Mouse (Mus musculus): Measurements from ENCODE around the gene Phf1. TPM values are rescaled to one million over a fixed set of nuclear protein-coding genes. Genes with fewer than 3 reads are reported as not detected.
A peak's percentile ranks its signal among the peaks of the same experiment; 100 is the strongest.

The Phf1 gene
- polyA plus RNA-seq, 1 experiment from 2014 or later: 2.5 TPM

DNA sequence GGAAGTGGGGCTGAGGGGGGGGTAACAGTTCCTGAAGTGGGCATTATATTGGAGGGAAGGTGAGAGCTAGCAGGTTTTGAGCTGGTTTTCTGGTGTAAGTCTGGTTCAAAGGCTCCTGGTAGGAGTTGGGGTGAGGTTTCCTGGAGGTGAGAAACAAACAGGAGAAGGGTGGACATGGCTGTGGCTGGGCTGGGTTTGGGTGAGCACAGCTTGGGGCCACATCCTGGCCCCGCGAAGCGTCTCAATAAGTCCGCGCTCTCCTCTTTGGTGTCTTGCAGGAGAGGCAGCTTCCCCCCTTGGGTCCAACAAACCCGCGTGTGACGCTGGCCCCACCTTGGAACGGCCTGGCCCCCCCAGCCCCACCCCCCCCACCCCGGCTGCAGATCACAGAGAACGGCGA lies 37.4 kb downstream of the Phf1 start:
- Histone ChIP-seq H3K4me1 (ENCODE audit: insufficient read depth) (peaks cover 18% of the 10 kb centered on the region), H3K9ac (replicated peaks) (no peak overlapping the region), H3K9me3 (ENCODE audit: low read length) (no peaks in the 10 kb centered on the region), H3K36me3 (replicated peaks; ENCODE audit: insufficient read depth, low read length) (no peaks in the 10 kb centered on the region), H3K27me3 (ENCODE audit: insufficient read depth, low read length) (no peaks in the 10 kb centered on the region), H3K4me3 (ENCODE audit: low read depth, low read length) (no peak overlapping the region), H3K27ac (ENCODE audit: low read depth) (no peak overlapping the region), H3K4me2 (ENCODE audit: low read depth, low read length) (no peak overlapping the region)
- 58% methylated on average over 12 of the region's 12 CpGs for WGBS (ENCODE audit: insufficient replicate concordance)
- DNase-seq (no peak), ATAC-seq (no peak)
- TF ChIP-seq EP300 (IDR thresholded peaks at IDR 0.05; ENCODE audit: low read depth) (no peak), CTCF (IDR thresholded peaks at IDR 0.05; ENCODE audit: low read depth) (no peak)

DNA sequence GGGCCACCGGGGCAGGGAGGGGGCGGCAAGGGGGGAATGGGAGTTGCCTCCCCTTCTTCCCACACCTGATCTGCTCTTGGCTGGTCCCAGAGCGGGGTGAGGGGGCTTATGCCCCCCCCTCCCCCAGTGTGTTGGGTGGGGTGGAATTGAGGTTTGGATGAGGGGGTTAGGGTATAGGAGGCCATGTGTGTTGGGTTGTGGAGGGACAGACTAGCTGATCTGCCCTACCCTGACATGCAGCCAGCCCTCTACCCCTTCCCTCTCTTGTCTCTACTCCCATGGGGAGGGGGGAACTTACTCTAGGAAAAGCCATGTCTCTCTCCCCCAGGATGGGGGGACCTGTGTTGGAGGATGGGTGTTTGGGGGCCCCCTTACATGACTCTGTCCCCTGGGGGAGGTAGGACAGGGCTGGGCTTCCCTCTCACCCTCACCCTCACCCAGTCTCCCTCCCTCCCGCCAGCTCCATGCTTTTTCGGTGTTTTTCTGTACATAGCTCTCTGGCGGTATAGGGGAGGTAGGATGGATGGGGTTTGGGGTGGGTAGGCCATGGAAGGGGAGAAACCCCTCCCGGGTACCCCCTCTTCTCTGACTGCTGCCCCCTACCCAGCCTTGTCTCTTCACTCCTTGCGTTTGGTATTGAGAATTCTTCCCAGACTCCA lies 38.5 kb downstream of the Phf1 start:
- TF ChIP-seq CTCF (IDR thresholded peaks at IDR 0.05; ENCODE audit: low read depth) (no peak), EP300 (IDR thresholded peaks at IDR 0.05; ENCODE audit: low read depth) (no peak)
- 61% methylated on average over 8 of the region's 8 CpGs for WGBS (ENCODE audit: insufficient replicate concordance)
- Histone ChIP-seq H3K9me3 (ENCODE audit: low read length) (no peaks in the 10 kb centered on the region), H3K9ac (replicated peaks) (no peak overlapping the region; the same call in 1 of the 2 replicates), H3K4me2 (ENCODE audit: low read depth, low read length) (0 out of 2 replicates have a peak overlapping the region, but pooled peaks have one; percentile 100), H3K4me1 (ENCODE audit: insufficient read depth) (peaks cover 18% of the 10 kb centered on the region), H3K27ac (ENCODE audit: low read depth) (no peak overlapping the region), H3K4me3 (ENCODE audit: low read depth, low read length) (0 out of 2 replicates have a peak overlapping the region, but pooled peaks have one; percentile 82), H3K36me3 (replicated peaks; ENCODE audit: insufficient read depth, low read length) (peaks cover 9% of the 10 kb centered on the region), H3K27me3 (ENCODE audit: insufficient read depth, low read length) (no peaks in the 10 kb centered on the region)
- ATAC-seq (no peak), DNase-seq (no peak)

DNA sequence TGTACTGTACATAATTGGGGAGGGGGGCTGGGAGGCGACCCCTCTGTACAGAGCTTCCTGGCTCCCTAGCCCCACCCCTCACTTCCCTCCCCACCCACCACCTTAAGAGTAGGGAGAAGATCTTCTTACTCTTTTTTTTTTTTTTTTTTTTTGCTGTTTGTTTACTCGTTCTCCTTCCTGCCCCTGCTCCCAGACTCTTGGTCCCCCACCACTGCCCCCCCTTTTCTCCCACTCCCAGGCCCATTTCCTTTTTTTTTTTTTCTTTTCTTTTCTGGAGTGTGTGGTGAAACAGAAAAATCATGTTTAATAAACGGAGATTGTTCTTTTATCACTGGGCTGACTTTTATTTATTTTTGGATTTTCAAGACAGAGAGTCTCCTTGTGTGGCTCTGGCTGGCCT lies 39.3 kb downstream of the Phf1 start:
- no peak for ATAC-seq
- no peaks in the 10 kb centered on the region for H3K27me3 ChIP-seq (ENCODE audit: insufficient read depth, low read length)
- H3K27ac ChIP-seq (ENCODE audit: low read depth): peak overlapping the region; percentile 89

DNA sequence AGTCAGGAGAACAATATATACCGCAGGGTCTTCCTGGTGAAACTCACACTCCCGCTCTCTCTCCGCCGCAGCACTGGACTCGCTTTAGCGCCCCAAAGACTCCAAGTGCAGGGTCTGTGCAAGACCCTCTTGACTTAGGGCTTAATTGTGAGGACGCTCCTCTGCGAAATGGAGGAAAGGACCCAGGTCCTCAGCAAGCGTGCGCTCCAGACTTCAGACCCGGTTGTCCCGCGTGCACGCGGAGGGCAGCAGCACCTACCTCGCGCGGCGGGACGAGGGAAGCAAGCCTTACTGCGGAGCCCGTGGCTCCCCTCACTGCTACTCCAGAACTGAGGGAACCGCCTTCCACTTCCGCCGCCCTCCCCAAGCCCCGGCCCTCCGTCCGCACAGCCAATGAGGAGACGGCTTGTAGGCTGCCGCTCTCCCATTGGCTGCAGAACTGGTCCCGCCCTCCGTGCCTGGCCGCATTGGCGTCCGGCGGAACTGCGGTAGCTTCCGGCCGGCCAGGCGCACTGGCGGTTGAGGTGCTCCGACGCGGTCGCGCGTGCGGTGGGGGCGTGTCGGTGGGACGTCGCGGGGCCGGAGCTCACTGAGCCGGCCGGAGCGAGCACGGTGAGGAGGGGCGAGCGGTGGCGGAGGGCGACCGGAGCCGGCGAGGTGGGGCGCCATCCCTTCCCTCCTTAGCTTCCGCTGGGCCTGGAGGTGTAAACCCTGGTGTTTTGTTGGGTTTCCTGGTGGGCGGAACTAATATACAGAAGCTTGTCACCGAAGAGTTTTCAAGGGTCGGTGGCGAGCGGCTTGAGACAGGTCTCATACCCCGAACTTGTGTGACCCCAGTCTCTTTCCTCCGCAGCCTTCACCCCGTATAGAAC lies 40.1 kb downstream of the Phf1 start, which contains the start of gene Zbtb9:
Gene Zbtb9, plus strand, starts transcription at position 465 of the 872 bp plus-strand sequence.
- Histone ChIP-seq H3K4me3 (ENCODE audit: low read depth, low read length) (peak within 1 kb of the TSS; percentile 82), H3K27ac (ENCODE audit: low read depth) (peak within 1 kb of the TSS; percentile 89), H3K9me3 (ENCODE audit: low read length) (no peaks in the 10 kb centered on the region), H3K4me2 (ENCODE audit: low read depth, low read length) (peak within 1 kb of the TSS; percentile 100), H3K4me1 (ENCODE audit: insufficient read depth) (peaks cover 18% of the 10 kb centered on the region), H3K9ac (replicated peaks) (peak within 1 kb of the TSS; percentile 87), H3K27me3 (ENCODE audit: insufficient read depth, low read length) (no peaks in the 10 kb centered on the region), H3K36me3 (replicated peaks; ENCODE audit: insufficient read depth, low read length) (peaks cover 13% of the 10 kb centered on the region)
- WGBS (ENCODE audit: insufficient replicate concordance): under 1% methylated on average over 63 of the region's 75 CpGs
- TF ChIP-seq EP300 (IDR thresholded peaks at IDR 0.05; ENCODE audit: low read depth) (no peak), CTCF (IDR thresholded peaks at IDR 0.05; ENCODE audit: low read depth) (no peak)
- DNase-seq (peak; percentile 97), ATAC-seq (peak; percentile 100)

More for the DNA sequence above, 39.3 kb downstream of the Phf1 start:
- DNase-seq: no peak
- WGBS (ENCODE audit: insufficient replicate concordance): 2% methylated on average over 3 of the region's 3 CpGs
- no peak for TF ChIP-seq EP300 (IDR thresholded peaks at IDR 0.05; ENCODE audit: low read depth)
- no peak for TF ChIP-seq CTCF (IDR thresholded peaks at IDR 0.05; ENCODE audit: low read depth)
- Histone ChIP-seq H3K4me3 (ENCODE audit: low read depth, low read length) (peak overlapping the region; percentile 82), H3K36me3 (replicated peaks; ENCODE audit: insufficient read depth, low read length) (peaks cover 13% of the 10 kb centered on the region), H3K4me2 (ENCODE audit: low read depth, low read length) (peak overlapping the region; percentile 100), H3K4me1 (ENCODE audit: insufficient read depth) (peaks cover 18% of the 10 kb centered on the region), H3K9ac (replicated peaks) (peak overlapping the region; percentile 87), H3K9me3 (ENCODE audit: low read length) (no peaks in the 10 kb centered on the region)

DNA sequence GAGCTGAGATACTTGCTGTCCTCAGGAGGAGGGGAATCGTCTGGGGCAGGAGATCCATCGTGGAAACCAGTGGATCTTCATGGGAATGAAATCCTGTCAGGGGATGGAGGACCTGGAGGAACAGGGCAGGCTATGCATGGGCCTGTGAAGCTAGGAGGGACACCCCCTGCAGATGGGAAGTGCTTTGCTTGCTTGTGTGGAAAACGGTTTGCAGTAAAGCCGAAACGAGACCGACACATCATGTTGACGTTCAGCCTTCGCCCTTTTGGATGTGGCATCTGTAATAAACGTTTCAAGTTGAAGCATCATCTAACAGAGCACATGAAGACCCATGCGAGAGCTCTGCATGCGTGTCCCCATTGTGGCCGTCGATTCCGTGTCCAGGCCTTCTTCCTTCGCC lies 41.7 kb downstream of the Phf1 start:
- Histone ChIP-seq H3K27me3 (ENCODE audit: insufficient read depth, low read length) (no peaks in the 10 kb centered on the region), H3K27ac (ENCODE audit: low read depth) (no peak overlapping the region), H3K4me1 (ENCODE audit: insufficient read depth) (peaks cover 18% of the 10 kb centered on the region), H3K36me3 (replicated peaks; ENCODE audit: insufficient read depth, low read length) (peaks cover 13% of the 10 kb centered on the region), H3K4me2 (ENCODE audit: low read depth, low read length) (peak overlapping the region; percentile 100; the same call in 1 of the 2 replicates), H3K9me3 (ENCODE audit: low read length) (no peaks in the 10 kb centered on the region), H3K9ac (replicated peaks) (peak overlapping the region; percentile 87; the same call in 1 of the 2 replicates), H3K4me3 (ENCODE audit: low read depth, low read length) (no peak overlapping the region)
- DNase-seq (no peak), ATAC-seq (no peak)
- WGBS (ENCODE audit: insufficient replicate concordance): 85% methylated on average over 15 of the region's 15 CpGs
- no peak for TF ChIP-seq CTCF (IDR thresholded peaks at IDR 0.05; ENCODE audit: low read depth)
- TF ChIP-seq EP300 (IDR thresholded peaks at IDR 0.05; ENCODE audit: low read depth): no peak

DNA sequence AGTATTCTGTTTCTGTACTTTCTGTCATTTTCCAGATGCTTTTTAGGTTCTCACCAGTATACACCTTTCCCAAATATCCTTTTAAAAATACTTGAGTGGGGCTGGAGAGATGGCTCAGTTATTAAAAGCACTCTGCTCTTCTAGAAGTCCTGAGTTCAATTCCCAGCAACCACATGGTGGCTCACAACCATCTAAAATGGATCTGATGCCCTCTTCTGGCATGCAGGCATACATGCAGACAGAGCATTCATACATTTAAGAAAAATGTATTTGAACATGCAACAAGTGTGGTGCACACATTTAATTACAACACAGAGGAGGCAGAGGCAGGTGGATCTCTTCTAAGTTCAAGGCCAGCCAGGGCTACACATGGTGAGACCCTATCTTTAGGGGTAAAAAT lies 42.6 kb downstream of the Phf1 start:
- Histone ChIP-seq H3K4me3 (ENCODE audit: low read depth, low read length) (no peak overlapping the region), H3K27ac (ENCODE audit: low read depth) (no peak overlapping the region), H3K4me1 (ENCODE audit: insufficient read depth) (peaks cover 18% of the 10 kb centered on the region), H3K9me3 (ENCODE audit: low read length) (no peaks in the 10 kb centered on the region), H3K27me3 (ENCODE audit: insufficient read depth, low read length) (no peaks in the 10 kb centered on the region), H3K4me2 (ENCODE audit: low read depth, low read length) (no peak overlapping the region), H3K36me3 (replicated peaks; ENCODE audit: insufficient read depth, low read length) (peaks cover 13% of the 10 kb centered on the region), H3K9ac (replicated peaks) (no peak overlapping the region)
- ATAC-seq (no peak), DNase-seq (no peak)
- TF ChIP-seq EP300 (IDR thresholded peaks at IDR 0.05; ENCODE audit: low read depth) (no peak), CTCF (IDR thresholded peaks at IDR 0.05; ENCODE audit: low read depth) (peak; percentile 60)

Measured in liver, postnatal 0 days (tissue).